Mouse (Mus musculus) embryonic facial prominence, embryonic 11.5 days (tissue): ENCODE results near the gene Dtnb. TPM values are rescaled to one million over a fixed set of nuclear protein-coding genes. Genes with fewer than 3 reads are reported as not detected.

ENCODE experiments used
- ATAC-seq: fragments of 200-750 bp; cut with Nextera tagmentation; replicated peaks from 2 replicates; pipeline ENCODE4 v1.8.0; 2017; ENCODE audit warnings: low read depth; ENCODE audit not compliant: insufficient number of reproducible peaks, low FRiP score, low TSS enrichment
- DNase-seq: peaks from one replicate; pipeline ENCODE4 v3.0.0-alpha.2; 2015; ENCODE audit warnings: low spot score
- H3K27ac ChIP-seq: fragments of 300-500 bp; sonication (generic); replicated peaks from 2 replicates; pipeline ENCODE4 v1.5.1; 2014; ENCODE audit warnings: mild to moderate bottlenecking, low read depth, low read length, control low read depth
- H3K27me3 ChIP-seq: fragments of 300-500 bp; sonication (generic); 2 replicates; pipeline ENCODE4 v1.6.1; 2014; ENCODE audit warnings: mild to moderate bottlenecking, low read length, moderate library complexity, mixed read lengths; ENCODE audit not compliant: control insufficient read depth, insufficient read depth
- H3K36me3 ChIP-seq: fragments of 300-500 bp; sonication (generic); replicated peaks from 2 replicates; pipeline ENCODE4 v1.6.1; 2014; ENCODE audit warnings: low read depth, mild to moderate bottlenecking, low read length, moderate library complexity, mixed read lengths; ENCODE audit not compliant: control insufficient read depth, insufficient read depth
- H3K4me1 ChIP-seq: fragments of 300-500 bp; sonication (generic); 2 replicates; pipeline ENCODE4 v1.6.1; 2014; ENCODE audit warnings: low read length, mixed read lengths; ENCODE audit not compliant: control insufficient read depth, insufficient read depth
- H3K4me2 ChIP-seq: fragments of 300-500 bp; sonication (generic); 2 replicates; pipeline ENCODE4 v1.6.1; 2014; ENCODE audit warnings: low read depth, mild to moderate bottlenecking, control low read depth, low read length, moderate library complexity
- H3K4me3 ChIP-seq: fragments of 300-500 bp; sonication (generic); 2 replicates; pipeline ENCODE4 v1.5.1; 2014; ENCODE audit warnings: low read depth, low read length, control low read depth
- H3K9ac ChIP-seq: fragments of 300-500 bp; sonication (generic); replicated peaks from 2 replicates; pipeline ENCODE4 v1.6.1; 2014; ENCODE audit warnings: mild to moderate bottlenecking, control low read depth, low read length
- H3K9me3 ChIP-seq: fragments of 300-500 bp; sonication (generic); replicated peaks from 2 replicates; pipeline ENCODE4 v1.6.1; 2016; ENCODE audit warnings: mild to moderate bottlenecking, low read length, inconsistent platforms, mixed read lengths; ENCODE audit not compliant: control insufficient read depth
- WGBS: fragments of 180-500 bp; shearing (Covaris S2); extraction: QIAGEN DNeasy Blood & Tissue Kit; methylation state at CpG from one replicate; pipeline ENCODE4 v1.1.7; 2014; 5-methylcytosine and 5-hydroxymethylcytosine counted together
- polyA plus RNA-seq: library from polyadenylated mRNA; unstranded; fragments of >200 nt; fragmentation: Nextera tagmentation; extraction: Ambion mirVana; gene quantifications from 2 replicates; pipeline ENCODE4 v1.2.1, GENCODE M21; 2014

Dtnb gene
- polyA plus RNA-seq, 1 experiment from 2014 or later, result 40.4 TPM

DNA sequence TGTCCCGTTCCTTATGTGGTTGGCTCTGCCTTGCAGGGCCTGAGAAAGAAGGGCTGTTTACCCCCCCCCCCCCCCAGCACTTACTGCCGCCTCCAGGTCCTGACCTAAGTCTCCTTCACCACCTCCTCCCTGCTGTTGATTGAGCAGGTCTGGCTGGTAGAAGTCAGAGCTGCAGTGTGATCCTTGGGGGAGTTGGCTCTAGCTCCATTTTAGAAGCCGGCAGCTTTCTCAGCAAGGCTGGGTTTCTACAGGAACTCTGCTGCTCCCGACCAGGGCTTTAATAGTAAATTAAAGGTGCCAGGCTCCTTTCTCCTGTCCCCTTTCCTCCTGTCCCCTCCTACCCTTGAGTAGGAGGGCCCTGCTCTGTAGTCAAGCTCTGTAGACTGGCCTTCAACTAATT, 238.3 kb downstream of the Dtnb start:
- 47% methylated on average over 4 of the region's 4 CpGs for WGBS
- peaks cover 3% of the 10 kb centered on the region; the same call in 1 of the 2 replicates for H3K27me3 ChIP-seq

DNA sequence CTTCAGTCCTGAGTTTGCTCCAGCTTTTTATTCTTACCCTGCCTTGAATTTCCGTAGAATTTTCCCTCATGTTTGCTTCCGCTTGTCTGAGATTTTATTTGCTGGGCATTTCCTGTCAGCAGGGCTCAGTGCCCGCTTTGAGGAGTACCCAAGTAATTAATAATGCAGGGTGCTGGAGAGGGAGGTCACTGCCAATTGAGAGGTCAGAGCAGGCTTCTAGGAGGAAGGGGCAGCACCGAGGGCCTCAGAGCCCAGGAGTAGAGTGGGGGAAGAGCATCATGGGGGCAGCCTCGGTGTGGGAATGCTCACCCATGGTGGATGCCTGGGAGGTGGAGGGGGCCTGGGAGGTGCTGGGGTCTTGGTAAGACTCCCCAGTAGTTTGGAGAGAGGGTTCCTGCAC, 239.4 kb downstream of the Dtnb start:
- Histone ChIP-seq H3K4me2 (no peak overlapping the region), H3K4me1 (peaks cover 16% of the 10 kb centered on the region), H3K36me3 (no peaks in the 10 kb centered on the region), H3K9ac (no peak overlapping the region), H3K27ac (no peak overlapping the region; the same call in 1 of the 2 replicates), H3K27me3 (no peaks in the 10 kb centered on the region), H3K4me3 (no peak overlapping the region), H3K9me3 (no peaks in the 10 kb centered on the region)
- DNase-seq (no peak), ATAC-seq (no peak)
- 34% methylated on average over 5 of the region's 5 CpGs for WGBS

More for the DNA sequence above, 238.3 kb downstream of the Dtnb start:
- Histone ChIP-seq H3K4me2 (no peak overlapping the region), H3K9me3 (no peaks in the 10 kb centered on the region), H3K36me3 (no peaks in the 10 kb centered on the region), H3K4me1 (peaks cover 19% of the 10 kb centered on the region), H3K27ac (no peak overlapping the region), H3K4me3 (no peak overlapping the region; the same call in 1 of the 2 replicates), H3K9ac (no peak overlapping the region)
- ATAC-seq, result no peak
- DNase-seq, result no peak

- Histone ChIP-seq H3K4me3 (no peak overlapping the region), H3K4me2 (no peak overlapping the region), H3K27ac (no peak overlapping the region), H3K9me3 (no peaks in the 10 kb centered on the region), H3K27me3 (no peaks in the 10 kb centered on the region), H3K9ac (no peak overlapping the region), H3K36me3 (no peaks in the 10 kb centered on the region), H3K4me1 (peaks cover 16% of the 10 kb centered on the region)
- no peak for DNase-seq
- 47% methylated on average over 6 of the region's 6 CpGs for WGBS
- ATAC-seq, result no peak
These were observed 240.1 kb downstream of the Dtnb start for GRCm38 (mm10) chr12:3812251-3812650.

DNA sequence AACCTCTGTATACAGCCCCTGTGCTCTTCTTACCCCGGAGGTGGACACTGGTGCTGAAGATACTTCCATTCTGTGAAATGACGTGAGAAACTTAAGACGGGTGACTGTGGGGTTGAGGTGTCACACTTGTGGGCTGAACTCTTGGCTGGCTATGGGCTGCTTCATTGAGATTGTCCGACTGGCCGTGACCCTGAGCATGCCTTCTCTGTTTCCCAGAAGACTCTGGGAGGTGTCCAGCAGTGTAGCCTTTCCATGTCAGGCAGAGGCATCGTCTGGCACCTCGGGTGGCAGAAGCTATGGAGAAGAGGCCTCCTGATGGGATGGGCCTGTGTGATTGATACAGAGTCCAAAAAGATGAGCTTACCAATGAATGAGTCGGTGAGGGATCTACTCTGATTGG, 241.0 kb downstream of the Dtnb start:
- H3K36me3 ChIP-seq, result no peaks in the 10 kb centered on the region
- WGBS, result 87% methylated on average over 8 of the region's 8 CpGs
- no peak for ATAC-seq

GRCm38 (mm10) chr12:3815386-3815785, 243.2 kb downstream of the Dtnb start:
- Histone ChIP-seq H3K4me2 (no peak overlapping the region), H3K27me3 (no peaks in the 10 kb centered on the region), H3K27ac (no peak overlapping the region), H3K4me3 (no peak overlapping the region), H3K9me3 (no peaks in the 10 kb centered on the region), H3K4me1 (peaks cover 5% of the 10 kb centered on the region; the same call in 1 of the 2 replicates), H3K9ac (no peak overlapping the region), H3K36me3 (no peaks in the 10 kb centered on the region)
- 50% methylated on average over 6 of the region's 6 CpGs for WGBS
- DNase-seq (no peak), ATAC-seq (no peak)

More for the DNA sequence above, 241.0 kb downstream of the Dtnb start:
- Histone ChIP-seq H3K4me2 (no peak overlapping the region), H3K27me3 (no peaks in the 10 kb centered on the region), H3K4me1 (peaks cover 16% of the 10 kb centered on the region), H3K9ac (no peak overlapping the region), H3K27ac (no peak overlapping the region), H3K4me3 (no peak overlapping the region), H3K9me3 (no peaks in the 10 kb centered on the region)
- no peak for DNase-seq

DNA sequence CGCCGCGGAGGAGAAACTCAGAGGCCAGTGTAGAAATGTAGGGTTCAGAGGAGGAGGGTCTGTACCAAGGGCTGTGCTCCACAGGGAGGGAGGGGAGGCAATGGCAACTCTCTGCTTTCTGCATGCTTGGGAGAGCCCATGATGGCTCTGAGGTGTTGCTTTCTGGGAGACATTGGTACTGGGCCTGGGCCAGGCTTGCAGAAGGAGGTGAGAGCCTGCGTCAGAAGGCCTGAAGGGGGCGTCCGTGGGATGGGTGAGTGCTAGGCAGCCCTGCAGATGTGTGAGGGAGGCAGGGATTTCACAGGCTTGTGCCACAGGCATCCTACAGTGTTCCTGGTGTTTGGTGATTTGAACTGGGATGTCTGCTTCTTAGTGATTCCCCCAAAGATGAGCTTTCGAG, 244.9 kb downstream of the Dtnb start:
- Histone ChIP-seq H3K4me3 (no peak overlapping the region), H3K4me2 (no peak overlapping the region), H3K27ac (no peak overlapping the region), H3K4me1 (no peaks in the 10 kb centered on the region), H3K36me3 (no peaks in the 10 kb centered on the region), H3K27me3 (no peaks in the 10 kb centered on the region), H3K9ac (no peak overlapping the region), H3K9me3 (no peaks in the 10 kb centered on the region)
- DNase-seq, result no peak
- 55% methylated on average over 7 of the region's 7 CpGs for WGBS
- no peak for ATAC-seq

DNA sequence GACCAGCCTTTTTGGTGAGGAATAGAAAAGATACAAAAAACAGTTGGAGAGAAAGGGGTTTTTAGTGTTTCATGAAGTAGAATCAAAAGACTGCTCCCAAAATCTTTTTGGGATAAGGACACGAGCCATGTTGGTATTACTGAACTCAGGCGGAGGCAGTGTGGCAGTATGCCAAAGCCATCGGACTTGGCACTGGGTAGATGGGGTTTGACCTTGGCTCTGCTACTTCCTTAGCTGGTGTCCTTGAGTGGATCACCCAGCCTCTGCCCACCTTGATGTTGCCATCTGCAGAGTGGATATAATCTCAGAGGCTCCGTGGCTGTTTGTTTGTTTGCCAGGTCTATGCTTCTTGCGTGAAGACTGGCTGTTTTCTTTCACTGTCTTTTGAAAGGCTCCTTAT, 245.4 kb downstream of the Dtnb start:
- Histone ChIP-seq H3K9ac (no peak overlapping the region), H3K9me3 (no peaks in the 10 kb centered on the region), H3K4me3 (no peak overlapping the region), H3K36me3 (no peaks in the 10 kb centered on the region), H3K4me1 (no peaks in the 10 kb centered on the region), H3K27me3 (no peaks in the 10 kb centered on the region), H3K27ac (no peak overlapping the region), H3K4me2 (no peak overlapping the region)
- 89% methylated on average over 5 of the region's 5 CpGs for WGBS
- ATAC-seq (no peak), DNase-seq (no peak)

GRCm38 (mm10) chr12:3819899-3820298, 247.7 kb downstream of the Dtnb start:
- no peaks in the 10 kb centered on the region for H3K4me1 ChIP-seq
- no peaks in the 10 kb centered on the region for H3K9me3 ChIP-seq
- no peak overlapping the region for H3K4me2 ChIP-seq
- WGBS, result 79% methylated on average over 4 of the region's 4 CpGs
- ATAC-seq (no peak), DNase-seq (no peak)
- H3K9ac ChIP-seq, result no peak overlapping the region
- H3K27ac ChIP-seq, result no peak overlapping the region
- H3K27me3 ChIP-seq, result no peaks in the 10 kb centered on the region
- no peak overlapping the region for H3K4me3 ChIP-seq
- no peaks in the 10 kb centered on the region for H3K36me3 ChIP-seq
